In the genomic region with DNA sequence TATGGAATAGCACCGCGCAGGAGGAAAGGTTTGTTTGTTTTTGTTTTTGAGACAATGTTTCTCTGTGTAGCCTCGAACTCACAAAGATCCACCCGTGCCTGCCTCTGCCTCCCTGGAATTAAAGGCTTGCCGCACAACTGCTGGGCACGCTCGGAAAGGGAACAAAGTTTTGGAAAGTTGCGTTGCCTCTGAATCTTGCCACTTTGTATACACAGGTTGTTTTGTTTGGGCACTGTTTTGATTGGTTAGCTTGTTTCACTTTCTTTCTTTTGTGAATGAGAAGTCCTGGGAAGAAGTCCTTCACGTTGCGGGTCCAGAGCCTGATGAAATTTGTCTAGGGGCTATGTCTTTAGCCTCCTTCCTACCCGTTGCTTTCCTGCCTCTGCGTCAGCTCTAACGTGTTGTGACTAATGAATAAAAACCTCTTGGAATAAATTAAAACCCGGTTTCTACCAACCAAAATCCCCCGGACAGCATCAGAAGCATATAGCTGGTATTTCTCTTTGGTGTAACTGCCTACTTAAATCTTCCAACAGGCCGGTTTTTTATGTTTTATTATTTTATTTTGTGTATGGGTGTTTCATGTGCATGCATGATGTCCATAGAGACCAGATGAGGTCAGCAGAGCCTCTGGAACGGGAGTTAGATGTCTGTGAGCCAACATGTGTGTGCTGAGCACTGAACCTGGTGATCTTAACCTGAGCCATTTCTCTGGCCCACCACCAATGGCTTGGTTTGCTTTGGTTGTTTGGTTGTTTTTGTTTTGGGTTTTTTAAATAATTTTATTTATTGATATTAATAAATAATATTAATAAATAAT, we compare ENCODE assay signal across 8 mouse cellular contexts. TPM values are rescaled to one million over a fixed set of nuclear protein-coding genes. Genes with fewer than 3 reads are reported as not detected.
DNase-seq lines count a peak whose midpoint lies in the region; ATAC-seq and TF ChIP-seq lines count a peak whose summit lies in the region.

No protein-coding gene starts in this region.

- peak overlapping the region; percentile 70 for H3K4me3 ChIP-seq in lung, embryonic 14.5 days (ENCODE audit: low read depth, low read length)
- H3K4me3 ChIP-seq in hindbrain, embryonic 12.5 days = peak overlapping the region; percentile 80
- H3K4me3 ChIP-seq in macrophage (ENCODE audit: inconsistent target) = peak overlapping the region; percentile 87

- H3K9ac ChIP-seq in lung, embryonic 14.5 days = peak overlapping the region; percentile 94
- H3K9ac ChIP-seq in hindbrain, embryonic 12.5 days = peak overlapping the region; percentile 95

- H3K9me3 ChIP-seq in lung, embryonic 14.5 days (ENCODE audit: low read depth, low read length) = no peaks in the 10 kb centered on the region
- H3K9me3 ChIP-seq in hindbrain, embryonic 12.5 days (replicated peaks) = no peaks in the 10 kb centered on the region

- no peak for ATAC-seq in lung, embryonic 14.5 days (ENCODE audit: insufficient read depth)
- peak; percentile 29 for ATAC-seq in hindbrain, embryonic 12.5 days (ENCODE audit: low FRiP score)

- no peak for TF ChIP-seq CTCF in lung, embryonic 14.5 days (IDR thresholded peaks at IDR 0.05; ENCODE audit: low read depth)

- WGBS in lung, embryonic 14.5 days = 2% methylated on average over 17 of the region's 17 CpGs
- WGBS in hindbrain, embryonic 12.5 days = 1% methylated on average over 17 of the region's 17 CpGs
- WGBS in macrophage (ENCODE audit: missing documents) = 1% methylated on average over 17 of the region's 17 CpGs

- H3K36me3 ChIP-seq in lung, embryonic 14.5 days (ENCODE audit: insufficient read depth) = peaks cover 5% of the 10 kb centered on the region; the same call in 1 of the 2 replicates
- peaks cover 14% of the 10 kb centered on the region; the same call in 1 of the 2 replicates for H3K36me3 ChIP-seq in hindbrain, embryonic 12.5 days
- no peaks in the 10 kb centered on the region for H3K36me3 ChIP-seq in macrophage (ENCODE audit: inconsistent target)

- H3K4me1 ChIP-seq in lung, embryonic 14.5 days (ENCODE audit: insufficient read depth) = peaks cover 8% of the 10 kb centered on the region; the same call in 1 of the 2 replicates
- peaks cover 13% of the 10 kb centered on the region for H3K4me1 ChIP-seq in hindbrain, embryonic 12.5 days

- H3K27ac ChIP-seq in lung, embryonic 14.5 days (ENCODE audit: low read depth) = peak overlapping the region; percentile 80
- H3K27ac ChIP-seq in hindbrain, embryonic 12.5 days = peak overlapping the region; percentile 83
- H3K27ac ChIP-seq in macrophage = peak overlapping the region; percentile 80

- peak; percentile 42 for DNase-seq in lung, embryonic 14.5 days
- DNase-seq in lung, postnatal 10 days = no peak
- peak; percentile 41 for DNase-seq in c-Kit-positive CD71-negative TER-119-negative erythroid progenitor cells, embryonic 14.5 days (ENCODE audit: low read depth)
- DNase-seq in frontal cortex, postnatal 36 days (ENCODE audit: low spot score in 2 of 2) = no peak
- no peak for DNase-seq in cerebellum, adult 18-20 months
- DNase-seq in left cerebral cortex, adult 11 months (ENCODE audit: low spot score) = no peak

- no peaks in the 10 kb centered on the region for H3K27me3 ChIP-seq in lung, embryonic 14.5 days (ENCODE audit: insufficient read depth, low read length)
- H3K27me3 ChIP-seq in hindbrain, embryonic 12.5 days = no peaks in the 10 kb centered on the region

- H3K79me2 ChIP-seq in macrophage (ENCODE audit: inconsistent target) = peaks cover 67% of the 10 kb centered on the region

- peak overlapping the region; percentile 64 for H3K4me2 ChIP-seq in lung, embryonic 14.5 days
- peak overlapping the region; percentile 83 for H3K4me2 ChIP-seq in hindbrain, embryonic 12.5 days (replicated peaks)

RNA-seq across cellular contexts. Expression of a gene that starts 0.5 kb away (rescaled TPM):
- polyA plus RNA-seq in lung, embryonic 14.5 days (2014; fragmentation: Nextera tagmentation; extraction: Ambion mirVana) = 44.2 and 47.5 TPM in 2 replicates
- 31.1 and 32.1 TPM in 2 replicates for polyA plus RNA-seq in hindbrain, embryonic 12.5 days (2016; fragmentation: Nextera tagmentation; extraction: Ambion mirVana)
- total RNA-seq in macrophage (2018; cell fraction: chromatin; rRNA removed) = 10 to 100 TPM in 2 of 26 experiments, 1 to 10 TPM in 18, not detected in 6; 1.1 to 16.3 (median 5.5) TPM
- total RNA-seq in macrophage (2018; cell fraction: cytosol; rRNA removed) = 10 to 100 TPM in 9 of 26 experiments, 1 to 10 TPM in 17; 3.7 to 18.7 (median 7.4) TPM
- total RNA-seq in macrophage (2018; cell fraction: nucleus; rRNA removed) = 10 to 100 TPM in 2 of 26 experiments, 1 to 10 TPM in 23, under 1 TPM in 1; 0.69 to 15.1 (median 4.1) TPM
- 4.4 to 8.5 TPM (median 5.7 TPM) in 3 replicates for polyA plus RNA-seq in macrophage (2018)

RNA-seq across cellular contexts. Expression of a gene that starts 0.6 kb away (rescaled TPM):
- polyA plus RNA-seq in lung, embryonic 14.5 days (2014; fragmentation: Nextera tagmentation; extraction: Ambion mirVana) = 52.6 and 61.6 TPM in 2 replicates
- polyA plus RNA-seq in hindbrain, embryonic 12.5 days (2016; fragmentation: Nextera tagmentation; extraction: Ambion mirVana) = 39.9 and 44.8 TPM in 2 replicates
- total RNA-seq in macrophage (2018; cell fraction: chromatin; rRNA removed) = 10 to 100 TPM; 11.1 to 80.6 (median 42.1) TPM
- 10 to 100 TPM in 2 of 26 experiments, 1 to 10 TPM in 24; 5.4 to 10.9 (median 8.8) TPM for total RNA-seq in macrophage (2018; cell fraction: cytosol; rRNA removed)
- total RNA-seq in macrophage (2018; cell fraction: nucleus; rRNA removed) = 10 to 100 TPM in 19 of 26 experiments, 1 to 10 TPM in 7; 7.4 to 42.7 (median 13.9) TPM
- polyA plus RNA-seq in macrophage (2018) = 9.0 to 15.3 TPM (median 15.3 TPM) in 3 replicates

RNA-seq across cellular contexts. Expression of a gene that starts 9.7 kb away (rescaled TPM):
- 18.3 and 19.9 TPM in 2 replicates for polyA plus RNA-seq in lung, embryonic 14.5 days (2014; fragmentation: Nextera tagmentation; extraction: Ambion mirVana)
- polyA plus RNA-seq in hindbrain, embryonic 12.5 days (2016; fragmentation: Nextera tagmentation; extraction: Ambion mirVana) = 18.9 and 20.9 TPM in 2 replicates
- total RNA-seq in macrophage (2018; cell fraction: chromatin; rRNA removed) = 100 to 1,000 TPM in 1 of 26 experiments, 10 to 100 TPM in 20, 1 to 10 TPM in 5; 4.4 to 121 (median 14.7) TPM
- 1 to 10 TPM in 25 of 26 experiments, under 1 TPM in 1; 0.71 to 7.8 (median 5.9) TPM for total RNA-seq in macrophage (2018; cell fraction: cytosol; rRNA removed)
- total RNA-seq in macrophage (2018; cell fraction: nucleus; rRNA removed) = 10 to 100 TPM in 16 of 26 experiments, 1 to 10 TPM in 10; 5.8 to 79.6 (median 11.5) TPM
- polyA plus RNA-seq in macrophage (2018) = 7.2 to 10.1 TPM (median 8.1 TPM) in 3 replicates

Comparison
In these comparisons a context has a peak if more than half of its experiments do, and no peak if none do; other contexts are left out.
1. DNase-seq: peak in lung, embryonic 14.5 days (single experiment) and c-Kit-positive CD71-negative TER-119-negative erythroid progenitor cells, embryonic 14.5 days (single experiment); none in lung, postnatal 10 days (single experiment), frontal cortex, postnatal 36 days (0 of 2), cerebellum, adult 18-20 months (0 of 2) and left cerebral cortex, adult 11 months (single experiment).
2. Peak in every context shown above with its lines, with median percentiles within 50 percentile points of each other: H3K27ac ChIP-seq and H3K4me3 ChIP-seq.